Mouse (Mus musculus): ENCODE measurements at regions not wholly inside any gene's neighbourhood (a gene's known extent, or its start where the extent isn't known, plus 50 kb on each side); places are given as distances from the start of the nearest gene placed in this dataset.

GRCm38 (mm10) chr1:14626685-14627084, 1466.4 kb downstream of the 4930444P10Rik start:
- Histone ChIP-seq H3K27ac (ENCODE audit: insufficient read depth, low read depth, low read length) (no peak overlapping the region), H3K4me3 (ENCODE audit: insufficient read depth, low read length) (no peak overlapping the region), H3K4me1 (ENCODE audit: control insufficient read depth, insufficient read depth, low read length) (no peaks in the 10 kb centered on the region)
- TF ChIP-seq CTCF (IDR thresholded peaks at IDR 0.05; ENCODE audit: low read depth, low read length) (no peak), POLR2A (IDR thresholded peaks at IDR 0.05; ENCODE audit: borderline replicate concordance, low read depth, low read length) (no peak)

GRCm38 (mm10) chr1:14620922-14621430, 1472.1 kb downstream of the 4930444P10Rik start:
- H3K4me1 ChIP-seq (ENCODE audit: control insufficient read depth, insufficient read depth, low read length), result no peaks in the 10 kb centered on the region
- TF ChIP-seq CTCF (IDR thresholded peaks at IDR 0.05; ENCODE audit: low read depth, low read length), result no peak
- TF ChIP-seq POLR2A (IDR thresholded peaks at IDR 0.05; ENCODE audit: borderline replicate concordance, low read depth, low read length), result no peak
- no peak overlapping the region for H3K4me3 ChIP-seq (ENCODE audit: insufficient read depth, low read length)
- H3K27ac ChIP-seq (ENCODE audit: insufficient read depth, low read depth, low read length), result no peak overlapping the region

GRCm38 (mm10) chr1:14613232-14613894, 1479.8 kb downstream of the 4930444P10Rik start:
- no peaks in the 10 kb centered on the region for H3K4me1 ChIP-seq (ENCODE audit: control insufficient read depth, insufficient read depth, low read length)
- H3K27ac ChIP-seq (ENCODE audit: insufficient read depth, low read depth, low read length), result no peak overlapping the region
- no peak for TF ChIP-seq POLR2A (IDR thresholded peaks at IDR 0.05; ENCODE audit: borderline replicate concordance, low read depth, low read length)
- TF ChIP-seq CTCF (IDR thresholded peaks at IDR 0.05; ENCODE audit: low read depth, low read length), result no peak
- no peak overlapping the region for H3K4me3 ChIP-seq (ENCODE audit: insufficient read depth, low read length)

GRCm38 (mm10) chr1:14609054-14609453, 1484.1 kb downstream of the 4930444P10Rik start:
- no peaks in the 10 kb centered on the region for H3K4me1 ChIP-seq (ENCODE audit: control insufficient read depth, insufficient read depth, low read length)
- TF ChIP-seq CTCF (IDR thresholded peaks at IDR 0.05; ENCODE audit: low read depth, low read length), result no peak
- no peak for TF ChIP-seq POLR2A (IDR thresholded peaks at IDR 0.05; ENCODE audit: borderline replicate concordance, low read depth, low read length)
- no peak overlapping the region for H3K4me3 ChIP-seq (ENCODE audit: insufficient read depth, low read length)
- H3K27ac ChIP-seq (ENCODE audit: insufficient read depth, low read depth, low read length), result no peak overlapping the region

GRCm38 (mm10) chr1:14595961-14596360, 1497.2 kb downstream of the 4930444P10Rik start:
- TF ChIP-seq POLR2A (IDR thresholded peaks at IDR 0.05; ENCODE audit: borderline replicate concordance, low read depth, low read length), result no peak
- TF ChIP-seq CTCF (IDR thresholded peaks at IDR 0.05; ENCODE audit: low read depth, low read length), result no peak
- Histone ChIP-seq H3K4me1 (ENCODE audit: control insufficient read depth, insufficient read depth, low read length) (peaks cover 16% of the 10 kb centered on the region), H3K27ac (ENCODE audit: insufficient read depth, low read depth, low read length) (no peak overlapping the region), H3K4me3 (ENCODE audit: insufficient read depth, low read length) (no peak overlapping the region)

GRCm38 (mm10) chr1:14589905-14590304, 1503.2 kb downstream of the 4930444P10Rik start:
- peaks cover 19% of the 10 kb centered on the region for H3K4me1 ChIP-seq (ENCODE audit: control insufficient read depth, insufficient read depth, low read length)
- TF ChIP-seq CTCF (IDR thresholded peaks at IDR 0.05; ENCODE audit: low read depth, low read length), result no peak
- no peak for TF ChIP-seq POLR2A (IDR thresholded peaks at IDR 0.05; ENCODE audit: borderline replicate concordance, low read depth, low read length)

GRCm38 (mm10) chr1:14579376-14579775, 1513.7 kb downstream of the 4930444P10Rik start:
- peaks cover 27% of the 10 kb centered on the region for H3K4me1 ChIP-seq (ENCODE audit: control insufficient read depth, insufficient read depth, low read length)
- H3K4me3 ChIP-seq (ENCODE audit: insufficient read depth, low read length), result no peak overlapping the region
- no peak for TF ChIP-seq POLR2A (IDR thresholded peaks at IDR 0.05; ENCODE audit: borderline replicate concordance, low read depth, low read length)
- TF ChIP-seq CTCF (IDR thresholded peaks at IDR 0.05; ENCODE audit: low read depth, low read length), result no peak
- peak overlapping the region; percentile 88 for H3K27ac ChIP-seq (ENCODE audit: insufficient read depth, low read depth, low read length)

More at GRCm38 (mm10) chr1:14589905-14590304, 1503.2 kb downstream of the 4930444P10Rik start:
- no peak overlapping the region for H3K4me3 ChIP-seq (ENCODE audit: insufficient read depth, low read length)
- no peak overlapping the region for H3K27ac ChIP-seq (ENCODE audit: insufficient read depth, low read depth, low read length)

- Histone ChIP-seq H3K27ac (ENCODE audit: insufficient read depth, low read depth, low read length) (no peak overlapping the region), H3K4me3 (ENCODE audit: insufficient read depth, low read length) (no peak overlapping the region), H3K4me1 (ENCODE audit: control insufficient read depth, insufficient read depth, low read length) (peaks cover 27% of the 10 kb centered on the region)
- TF ChIP-seq CTCF (IDR thresholded peaks at IDR 0.05; ENCODE audit: low read depth, low read length) (no peak), POLR2A (IDR thresholded peaks at IDR 0.05; ENCODE audit: borderline replicate concordance, low read depth, low read length) (no peak)
These were observed 1516.9 kb downstream of the 4930444P10Rik start for GRCm38 (mm10) chr1:14576263-14576662.

GRCm38 (mm10) chr1:14570562-14570981, 1522.6 kb downstream of the 4930444P10Rik start:
- H3K27ac ChIP-seq (ENCODE audit: insufficient read depth, low read depth, low read length), result no peak overlapping the region
- no peak for TF ChIP-seq POLR2A (IDR thresholded peaks at IDR 0.05; ENCODE audit: borderline replicate concordance, low read depth, low read length)
- TF ChIP-seq CTCF (IDR thresholded peaks at IDR 0.05; ENCODE audit: low read depth, low read length), result no peak

GRCm38 (mm10) chr1:14570113-14570512, 1523.0 kb downstream of the 4930444P10Rik start:
- H3K27ac ChIP-seq (ENCODE audit: insufficient read depth, low read depth, low read length), result no peak overlapping the region
- no peaks in the 10 kb centered on the region for H3K4me1 ChIP-seq (ENCODE audit: control insufficient read depth, insufficient read depth, low read length)
- TF ChIP-seq CTCF (IDR thresholded peaks at IDR 0.05; ENCODE audit: low read depth, low read length) (no peak), POLR2A (IDR thresholded peaks at IDR 0.05; ENCODE audit: borderline replicate concordance, low read depth, low read length) (no peak)
- no peak overlapping the region for H3K4me3 ChIP-seq (ENCODE audit: insufficient read depth, low read length)

More at GRCm38 (mm10) chr1:14570562-14570981, 1522.6 kb downstream of the 4930444P10Rik start:
- Histone ChIP-seq H3K4me1 (ENCODE audit: control insufficient read depth, insufficient read depth, low read length) (no peaks in the 10 kb centered on the region), H3K4me3 (ENCODE audit: insufficient read depth, low read length) (no peak overlapping the region)

Measured in bone marrow macrophage, adult 2 months (primary cell).